Comparison of ENCODE assay signal across 25 mouse cellular contexts in the genomic region with DNA sequence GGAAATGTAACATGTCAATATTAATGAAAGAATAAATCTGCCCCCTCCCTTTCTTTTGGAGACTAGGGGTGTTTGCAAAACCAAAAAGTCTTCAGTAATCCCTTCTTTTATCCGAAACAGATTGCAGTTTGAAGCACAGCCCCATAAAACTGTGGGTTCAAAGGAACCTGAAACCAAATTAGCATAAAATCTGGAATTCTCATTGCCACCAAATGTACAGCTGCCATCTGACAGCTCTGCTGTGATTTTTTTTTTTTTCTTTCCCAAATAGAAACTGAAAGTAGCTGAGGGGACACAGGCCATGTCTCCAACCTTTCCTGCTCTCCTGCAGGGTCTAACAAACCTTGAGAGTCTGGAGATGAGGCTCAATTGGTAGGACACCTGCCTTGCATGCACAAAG.
DNase-seq lines count a peak whose midpoint lies in the region; ATAC-seq and TF ChIP-seq lines count a peak whose summit lies in the region.
"Had no signal": no experiment of that assay in that cellular context is flagged by ENCODE, and none has a peak within 500 bp of the region (broad histone marks: within the 10 kb centered on the region; RNA-seq: fewer than 3 reads in every experiment).

No protein-coding gene starts in this region.

- no peak overlapping the region for H3K4me3 ChIP-seq in forebrain, embryonic 14.5 days (ENCODE audit: low read depth, low read length)
- no peak overlapping the region for H3K4me3 ChIP-seq in forebrain, postnatal 0 days (ENCODE audit: low read depth, low read length)
- H3K4me3 ChIP-seq: embryonic facial prominence, embryonic 12.5 days; embryonic facial prominence, embryonic 15.5 days; hindbrain, embryonic 12.5 days; hindbrain, embryonic 15.5 days had no signal

- H3K27me3 ChIP-seq in forebrain, embryonic 14.5 days (replicated peaks; ENCODE audit: control insufficient read depth, insufficient read depth, low read length) = no peaks in the 10 kb centered on the region
- H3K27me3 ChIP-seq in forebrain, postnatal 0 days (ENCODE audit: insufficient read depth, low read length) = no peaks in the 10 kb centered on the region
- H3K27me3 ChIP-seq: CH12.LX; embryonic facial prominence, embryonic 15.5 days; hindbrain, embryonic 15.5 days; Patski had no signal

- TF ChIP-seq CTCF in forebrain, postnatal 0 days (IDR thresholded peaks at IDR 0.05; ENCODE audit: low read depth) = no peak

- H3K9ac ChIP-seq in forebrain, embryonic 14.5 days (ENCODE audit: low read length) = no peak overlapping the region
- no peak overlapping the region for H3K9ac ChIP-seq in forebrain, postnatal 0 days
- H3K9ac ChIP-seq: embryonic facial prominence, embryonic 12.5 days; embryonic facial prominence, embryonic 15.5 days; hindbrain, embryonic 12.5 days; hindbrain, embryonic 15.5 days had no signal

- no peaks in the 10 kb centered on the region for H3K9me3 ChIP-seq in forebrain, embryonic 14.5 days (replicated peaks; ENCODE audit: control insufficient read depth, low read length)
- H3K9me3 ChIP-seq in forebrain, postnatal 0 days (ENCODE audit: low read length) = no peaks in the 10 kb centered on the region
- H3K9me3 ChIP-seq: embryonic facial prominence, embryonic 15.5 days; hindbrain, embryonic 12.5 days; hindbrain, embryonic 15.5 days had no signal

- DNase-seq in forebrain, embryonic 14.5 days (ENCODE audit: low spot score) = peak; percentile 79
- DNase-seq in forebrain, postnatal 0 days = no peak
- DNase-seq in frontal cortex, postnatal 14 days (ENCODE audit: low spot score in 2 of 2) = no peak
- peak; percentile 37 for DNase-seq in brain, adult 2 months (ENCODE audit: low read depth, low spot score)
- peak; percentile 57 for DNase-seq in forelimb bud, embryonic 11.5 days (ENCODE audit: low read depth, low spot score)
- DNase-seq in gastrocnemius, postnatal 4 days (ENCODE audit: low spot score in 2 of 2) = no peak
- DNase-seq: adrenal gland, postnatal 10 days; B cell, adult 2 months; cerebellum, adult 18-20 months; cerebellum, adult 9-10 months; cerebellum, postnatal 14 days; gastrocnemius, postnatal 10 days; gastrocnemius, postnatal 36 days; heart, adult 11 months; kidney, adult 2 months had no signal

- no peak overlapping the region for H3K4me2 ChIP-seq in forebrain, embryonic 14.5 days (ENCODE audit: low read length)
- H3K4me2 ChIP-seq in forebrain, postnatal 0 days (ENCODE audit: low read depth) = no peak overlapping the region
- H3K4me2 ChIP-seq: embryonic facial prominence, embryonic 12.5 days; embryonic facial prominence, embryonic 15.5 days; heart, embryonic 11.5 days; hindbrain, embryonic 12.5 days; hindbrain, embryonic 15.5 days had no signal

- 0 out of 2 replicates have a peak, but pooled peaks have one; percentile 35 for ATAC-seq in forebrain, embryonic 14.5 days
- ATAC-seq in forebrain, postnatal 0 days = no peak
- ATAC-seq in frontal cortex, adult (ENCODE audit: low TSS enrichment) = peak; percentile 41; the same call in 1 of the 2 replicates
- ATAC-seq: intestine, postnatal 0 days; Patski had no signal

- H3K36me3 ChIP-seq in forebrain, embryonic 14.5 days (ENCODE audit: control insufficient read depth, insufficient read depth, low read length) = no peaks in the 10 kb centered on the region
- H3K36me3 ChIP-seq in forebrain, postnatal 0 days (ENCODE audit: insufficient read depth) = no peaks in the 10 kb centered on the region
- H3K36me3 ChIP-seq: embryonic facial prominence, embryonic 12.5 days; embryonic facial prominence, embryonic 15.5 days; G1E; hindbrain, embryonic 15.5 days had no signal

- no peak overlapping the region for H3K27ac ChIP-seq in forebrain, embryonic 14.5 days (ENCODE audit: low read depth, low read length)
- no peak overlapping the region for H3K27ac ChIP-seq in forebrain, postnatal 0 days (ENCODE audit: low read depth, low read length)
- H3K27ac ChIP-seq: embryonic facial prominence, embryonic 12.5 days; embryonic facial prominence, embryonic 15.5 days; hindbrain, embryonic 12.5 days; hindbrain, embryonic 15.5 days had no signal

- WGBS in forebrain, embryonic 14.5 days = 44% methylated on average over 1 of the region's 1 CpGs
- WGBS in forebrain, postnatal 0 days = 50% methylated on average over 1 of the region's 1 CpGs

- peaks cover 17% of the 10 kb centered on the region for H3K4me1 ChIP-seq in forebrain, embryonic 14.5 days (ENCODE audit: control insufficient read depth, insufficient read depth, low read length)
- H3K4me1 ChIP-seq in forebrain, postnatal 0 days (ENCODE audit: insufficient read depth) = peaks cover 13% of the 10 kb centered on the region

Comparison
In these comparisons a context has a peak if more than half of its experiments do, and no peak if none do; other contexts are left out.
1. DNase-seq: peak in forebrain, embryonic 14.5 days (single experiment), brain, adult 2 months (single experiment) and forelimb bud, embryonic 11.5 days (single experiment); none in forebrain, postnatal 0 days (single experiment), frontal cortex, postnatal 14 days (0 of 2) and gastrocnemius, postnatal 4 days (0 of 2).